Mouse (Mus musculus) hindbrain, postnatal 0 days (tissue): Measurements from ENCODE around the gene Hspa8. TPM values are rescaled to one million over a fixed set of nuclear protein-coding genes. Genes with fewer than 3 reads are reported as not detected.
"Not testable (repeated sequence)": the region's sequence is repeated elsewhere in the genome, so short reads cannot be mapped to it uniquely, and the experiment has no call there.

Source experiments
- ATAC-seq: fragments of 200-750 bp; cut with Nextera tagmentation; 2 replicates; pipeline ENCODE4 v1.8.0; 2017; ENCODE audit warnings: mild to moderate bottlenecking, moderate TSS enrichment, moderate library complexity
- DNase-seq: peaks from one replicate; pipeline ENCODE4 v3.0.0-alpha.2; 2015; ENCODE audit warnings: low spot score
- H3K27ac ChIP-seq: fragments of 300-500 bp; sonication (generic); 2 replicates; pipeline ENCODE4 v1.5.1; 2014; ENCODE audit warnings: mild to moderate bottlenecking
- H3K27me3 ChIP-seq: fragments of 300-500 bp; sonication (generic); 2 replicates; pipeline ENCODE4 v1.6.1; 2014; ENCODE audit warnings: low read length, mixed read lengths; ENCODE audit not compliant: insufficient read depth
- H3K36me3 ChIP-seq: fragments of 300-500 bp; sonication (generic); 2 replicates; pipeline ENCODE4 v1.6.1; 2014; ENCODE audit warnings: low read length, mixed read lengths; ENCODE audit not compliant: insufficient read depth
- H3K4me1 ChIP-seq: fragments of 300-500 bp; sonication (generic); 2 replicates; pipeline ENCODE4 v1.6.1; 2014; ENCODE audit warnings: antibody characterized with exemption, low read length, mixed read lengths; ENCODE audit not compliant: insufficient read depth
- H3K4me2 ChIP-seq: fragments of 300-500 bp; sonication (generic); 2 replicates; pipeline ENCODE4 v1.6.1; 2014; ENCODE audit warnings: low read depth, mild to moderate bottlenecking, low read length, moderate library complexity, mixed read lengths
- H3K4me3 ChIP-seq: fragments of 300-500 bp; sonication (generic); 2 replicates; pipeline ENCODE4 v1.5.1; 2014; ENCODE audit warnings: low read length
- H3K9ac ChIP-seq: fragments of 300-500 bp; sonication (generic); replicated peaks from 2 replicates; pipeline ENCODE4 v1.6.1; 2014; ENCODE audit warnings: mild to moderate bottlenecking, low read length, moderate library complexity, mixed read lengths
- H3K9me3 ChIP-seq: fragments of 300-500 bp; sonication (generic); 2 replicates; pipeline ENCODE4 v1.6.1; 2016; ENCODE audit warnings: low read length, mixed read lengths
- CTCF ChIP-seq: IDR thresholded peaks from 2 replicates; pipeline ENCODE4 v1.5.1; 2016; ENCODE audit warnings: antibody characterized with exemption, control low read depth, low read depth
- WGBS: fragments of 180-500 bp; shearing (Covaris S2); extraction: QIAGEN DNeasy Blood & Tissue Kit; methylation state at CpG from one replicate; pipeline ENCODE4 v1.1.7; 2014; 5-methylcytosine and 5-hydroxymethylcytosine counted together
- polyA plus RNA-seq: library from polyadenylated mRNA; unstranded; fragments of >200 nt; fragmentation: Nextera tagmentation; extraction: Ambion mirVana; gene quantifications from 2 replicates; pipeline ENCODE4 v1.2.1, GENCODE M21; 2015
- total RNA-seq: library from RNA; depleted of rRNA; stranded (reverse); fragments of >200 nt; gene quantifications from 2 replicates; pipeline ENCODE4 v1.2.3, GENCODE M21; 2014

Gene Hspa8
- total and polyA plus RNA-seq, 2 experiments from 2014 or later, result 2,371 to 3,887 TPM

- Histone ChIP-seq H3K27me3 (no peaks in the 10 kb centered on the region), H3K4me2 (no peak overlapping the region), H3K4me1 (no peaks in the 10 kb centered on the region), H3K9ac (no peak overlapping the region), H3K27ac (no peak overlapping the region), H3K9me3 (no peaks in the 10 kb centered on the region), H3K4me3 (no peak overlapping the region), H3K36me3 (peaks cover 9% of the 10 kb centered on the region; the same call in 1 of the 2 replicates)
- no peak for ATAC-seq
- 81% methylated on average over 9 of the region's 9 CpGs for WGBS
- DNase-seq, result no peak
- no peak; the same call in 1 of the 2 replicates for TF ChIP-seq CTCF
Observed at GRCm38 (mm10) chr9:40764887-40765580, 35.8 kb upstream of the Hspa8 start.

GRCm38 (mm10) chr9:40765581-40765940, 35.2 kb upstream of the Hspa8 start:
- WGBS, result 69% methylated on average over 12 of the region's 12 CpGs

GRCm38 (mm10) chr9:40766058-40766605, 34.7 kb upstream of the Hspa8 start:
- Histone ChIP-seq H3K9me3 (no peaks in the 10 kb centered on the region), H3K4me3 (no peak overlapping the region), H3K27ac (no peak overlapping the region), H3K4me1 (no peaks in the 10 kb centered on the region), H3K36me3 (peaks cover 9% of the 10 kb centered on the region; the same call in 1 of the 2 replicates), H3K27me3 (no peaks in the 10 kb centered on the region), H3K4me2 (no peak overlapping the region), H3K9ac (no peak overlapping the region)
- no peak for TF ChIP-seq CTCF
- WGBS, result 49% methylated on average over 7 of the region's 7 CpGs
- DNase-seq (no peak), ATAC-seq (no peak)

More at GRCm38 (mm10) chr9:40765581-40765940, 35.2 kb upstream of the Hspa8 start:
- no peaks in the 10 kb centered on the region for H3K27me3 ChIP-seq
- no peaks in the 10 kb centered on the region for H3K9me3 ChIP-seq
- no peak overlapping the region for H3K4me3 ChIP-seq
- TF ChIP-seq CTCF, result no peak
- H3K36me3 ChIP-seq, result peaks cover 9% of the 10 kb centered on the region; the same call in 1 of the 2 replicates
- DNase-seq (no peak), ATAC-seq (no peak)
- no peaks in the 10 kb centered on the region for H3K4me1 ChIP-seq
- H3K9ac ChIP-seq, result no peak overlapping the region
- no peak overlapping the region for H3K27ac ChIP-seq
- H3K4me2 ChIP-seq, result no peak overlapping the region

GRCm38 (mm10) chr9:40767946-40768345, 32.8 kb upstream of the Hspa8 start:
- no peaks in the 10 kb centered on the region for H3K9me3 ChIP-seq
- H3K27me3 ChIP-seq, result no peaks in the 10 kb centered on the region
- WGBS, result 78% methylated on average over 4 of the region's 4 CpGs
- TF ChIP-seq CTCF, result no peak
- DNase-seq (no peak), ATAC-seq (no peak)
- H3K4me3 ChIP-seq, result no peak overlapping the region
- H3K9ac ChIP-seq, result no peak overlapping the region
- no peak overlapping the region for H3K4me2 ChIP-seq
- no peak overlapping the region for H3K27ac ChIP-seq
- H3K36me3 ChIP-seq, result 0 out of 2 replicates have a peak, but pooled peaks cover 7% of the 10 kb centered on the region
- no peaks in the 10 kb centered on the region for H3K4me1 ChIP-seq

GRCm38 (mm10) chr9:40772246-40772645, 28.5 kb upstream of the Hspa8 start:
- Histone ChIP-seq H3K4me1 (no peaks in the 10 kb centered on the region), H3K27ac (no peak overlapping the region), H3K9ac (no peak overlapping the region), H3K9me3 (no peaks in the 10 kb centered on the region), H3K4me3 (no peak overlapping the region), H3K4me2 (no peak overlapping the region), H3K36me3 (no peaks in the 10 kb centered on the region), H3K27me3 (no peaks in the 10 kb centered on the region)
- 58% methylated on average over 13 of the region's 13 CpGs for WGBS
- TF ChIP-seq CTCF, result no peak
- DNase-seq (peak; percentile 47), ATAC-seq (0 out of 2 replicates have a peak, but pooled peaks have one; percentile 32)

GRCm38 (mm10) chr9:40773142-40773541, 27.6 kb upstream of the Hspa8 start:
- H3K4me2 ChIP-seq, H3K27ac ChIP-seq, H3K27me3 ChIP-seq, ATAC-seq, H3K4me1 ChIP-seq, H3K4me3 ChIP-seq, DNase-seq, H3K9ac ChIP-seq, H3K9me3 ChIP-seq, H3K36me3 ChIP-seq: not testable (repeated sequence)
- 84% methylated on average over 6 of the region's 6 CpGs for WGBS

GRCm38 (mm10) chr9:40773869-40774268, 26.9 kb upstream of the Hspa8 start:
- Histone ChIP-seq H3K9ac (no peak overlapping the region), H3K27ac (no peak overlapping the region), H3K9me3 (no peaks in the 10 kb centered on the region), H3K4me1 (no peaks in the 10 kb centered on the region), H3K36me3 (no peaks in the 10 kb centered on the region), H3K4me2 (no peak overlapping the region), H3K27me3 (no peaks in the 10 kb centered on the region), H3K4me3 (no peak overlapping the region)
- 88% methylated on average over 4 of the region's 4 CpGs for WGBS
- DNase-seq, result no peak
- ATAC-seq, result no peak
- TF ChIP-seq CTCF, result no peak
